Mouse (Mus musculus): ENCODE results near the gene Dock6. TPM values are rescaled to one million over a fixed set of nuclear protein-coding genes. Genes with fewer than 3 reads are reported as not detected.
"Not testable (repeated sequence)": the region's sequence is repeated elsewhere in the genome, so short reads cannot be mapped to it uniquely, and the experiment has no call there.

Dock6 gene
- total RNA-seq, 1 experiment from 2014 or later: 46.0 TPM

GRCm38 (mm10) chr9:21808561-21808960 is 43.9 kb downstream of the Dock6 start:
- DNase-seq: no peak

GRCm38 (mm10) chr9:21806976-21807375 is 45.5 kb downstream of the Dock6 start:
- no peak for DNase-seq

- DNase-seq: no peak
Measured at GRCm38 (mm10) chr9:21806363-21806762, 46.1 kb downstream of the Dock6 start.

- DNase-seq: peak; percentile 91
Measured at GRCm38 (mm10) chr9:21803986-21804644, 48.3 kb downstream of the Dock6 start.

GRCm38 (mm10) chr9:21801591-21801990 is 50.8 kb downstream of the Dock6 start:
- no peak for DNase-seq

GRCm38 (mm10) chr9:21801121-21801520 is 51.3 kb downstream of the Dock6 start:
- DNase-seq: no peak

- DNase-seq: no peak
Measured at GRCm38 (mm10) chr9:21799010-21799350, 53.5 kb downstream of the Dock6 start.

- DNase-seq: peak; percentile 92
Measured at GRCm38 (mm10) chr9:21798345-21799009, 54.0 kb downstream of the Dock6 start, which contains the start of gene Kank2. TSS of gene Kank2 (minus strand) at chr9:21798744.

GRCm38 (mm10) chr9:21797921-21798344 is 54.5 kb downstream of the Dock6 start:
- DNase-seq: peak; percentile 71

- no peak for DNase-seq
Measured at GRCm38 (mm10) chr9:21796919-21797318, 55.5 kb downstream of the Dock6 start.

- no peak for DNase-seq
Measured at GRCm38 (mm10) chr9:21796259-21796658, 56.2 kb downstream of the Dock6 start.

- no peak for DNase-seq
Measured at GRCm38 (mm10) chr9:21795579-21795978, 56.9 kb downstream of the Dock6 start.

- no peak for DNase-seq
Measured at GRCm38 (mm10) chr9:21794925-21795324, 57.5 kb downstream of the Dock6 start.

GRCm38 (mm10) chr9:21794344-21794834 is 58.0 kb downstream of the Dock6 start:
- no peak for DNase-seq

- not testable (repeated sequence) for DNase-seq
Measured at GRCm38 (mm10) chr9:21793507-21793906, 58.9 kb downstream of the Dock6 start.

GRCm38 (mm10) chr9:21792644-21793043 is 59.8 kb downstream of the Dock6 start:
- DNase-seq: peak; percentile 50

GRCm38 (mm10) chr9:21791861-21792260 is 60.6 kb downstream of the Dock6 start:
- DNase-seq: peak; percentile 86

- no peak for DNase-seq
Measured at GRCm38 (mm10) chr9:21788234-21788633, 64.2 kb downstream of the Dock6 start.

GRCm38 (mm10) chr9:21787654-21788053 is 64.8 kb downstream of the Dock6 start:
- no peak for DNase-seq

- peak; percentile 76 for DNase-seq
Measured at GRCm38 (mm10) chr9:21786906-21787305, 65.5 kb downstream of the Dock6 start.

- not testable (repeated sequence) for DNase-seq
Measured at GRCm38 (mm10) chr9:21786309-21786708, 66.1 kb downstream of the Dock6 start.

- DNase-seq: no peak
Measured at GRCm38 (mm10) chr9:21784517-21785307, 67.7 kb downstream of the Dock6 start.

Data from adrenal gland, postnatal 25 days (tissue).